Mouse (Mus musculus) brain, embryonic 18.5 days (tissue): ENCODE measurements around the gene Trub2.

Source experiments
- DNase-seq: peaks from one replicate; pipeline ENCODE4 v3.0.0-alpha.2; 2012; ENCODE audit warnings: low read depth, low spot score

Gene Trub2

GRCm38 (mm10) chr2:29773323-29773722, 15.0 kb downstream of the Trub2 start:
- no peak for DNase-seq

GRCm38 (mm10) chr2:29771611-29772461, 16.5 kb downstream of the Trub2 start:
- no peak for DNase-seq

GRCm38 (mm10) chr2:29770162-29770561, 18.1 kb downstream of the Trub2 start:
- DNase-seq: no peak

GRCm38 (mm10) chr2:29768901-29769300, 19.4 kb downstream of the Trub2 start:
- no peak for DNase-seq

- DNase-seq: no peak
Measured at GRCm38 (mm10) chr2:29767976-29768709, 20.2 kb downstream of the Trub2 start.

GRCm38 (mm10) chr2:29764831-29765230, 23.5 kb downstream of the Trub2 start:
- DNase-seq: no peak

- no peak for DNase-seq
Measured at GRCm38 (mm10) chr2:29755693-29756092, 32.6 kb downstream of the Trub2 start.

GRCm38 (mm10) chr2:29752397-29752796, 35.9 kb downstream of the Trub2 start:
- no peak for DNase-seq

- no peak for DNase-seq
Measured at GRCm38 (mm10) chr2:29751497-29751896, 36.8 kb downstream of the Trub2 start, which contains the start of gene Gm13420. Gene Gm13420, minus strand, starts transcription at chr2:29751685.

GRCm38 (mm10) chr2:29748499-29748898, 39.8 kb downstream of the Trub2 start:
- DNase-seq: no peak

GRCm38 (mm10) chr2:29747852-29748251, 40.5 kb downstream of the Trub2 start:
- no peak for DNase-seq

GRCm38 (mm10) chr2:29747188-29747782, 41.0 kb downstream of the Trub2 start:
- no peak for DNase-seq

- DNase-seq: no peak
Measured at GRCm38 (mm10) chr2:29744256-29744655, 44.0 kb downstream of the Trub2 start.

- no peak for DNase-seq
Measured at GRCm38 (mm10) chr2:29741207-29741606, 47.1 kb downstream of the Trub2 start.

- DNase-seq: no peak
Measured at GRCm38 (mm10) chr2:29739368-29739767, 48.9 kb downstream of the Trub2 start.

- DNase-seq: no peak
Measured at GRCm38 (mm10) chr2:29738799-29739198, 49.5 kb downstream of the Trub2 start.

- DNase-seq: no peak
Measured at GRCm38 (mm10) chr2:29737209-29737925, 50.9 kb downstream of the Trub2 start.

- DNase-seq: no peak
Measured at GRCm38 (mm10) chr2:29735708-29736107, 52.6 kb downstream of the Trub2 start.

GRCm38 (mm10) chr2:29733348-29733747, 55.0 kb downstream of the Trub2 start:
- DNase-seq: no peak

GRCm38 (mm10) chr2:29732559-29732958, 55.7 kb downstream of the Trub2 start:
- no peak for DNase-seq

GRCm38 (mm10) chr2:29731545-29731944, 56.8 kb downstream of the Trub2 start:
- no peak for DNase-seq

GRCm38 (mm10) chr2:29729500-29729899, 58.8 kb downstream of the Trub2 start:
- no peak for DNase-seq
